Mouse (Mus musculus) heart, postnatal 0 days (tissue): ENCODE measurements around the gene AC124502.3. TPM values are rescaled to one million over a fixed set of nuclear protein-coding genes. Genes with fewer than 3 reads are reported as not detected.

Source experiments
- ATAC-seq: fragments of 200-750 bp; cut with Nextera tagmentation; 2 replicates; pipeline ENCODE4 v1.8.0; 2017; ENCODE audit warnings: low read depth, moderate number of reproducible peaks, moderate library complexity; ENCODE audit not compliant: insufficient read depth
- DNase-seq: peaks from one replicate; pipeline ENCODE4 v3.0.0-alpha.2; 2016; ENCODE audit warnings: low spot score
- H3K27ac ChIP-seq: fragments of 300-500 bp; sonication (generic); 2 replicates; pipeline ENCODE4 v1.5.1; 2014; ENCODE audit warnings: low read depth, mild to moderate bottlenecking
- H3K27me3 ChIP-seq: fragments of 300-500 bp; sonication (generic); 2 replicates; pipeline ENCODE4 v1.6.1; 2014; ENCODE audit warnings: low read length, mixed read lengths; ENCODE audit not compliant: control insufficient read depth, insufficient read depth
- H3K36me3 ChIP-seq: fragments of 300-500 bp; sonication (generic); replicated peaks from 2 replicates; pipeline ENCODE4 v1.6.1; 2014; ENCODE audit warnings: low read length, mixed read lengths; ENCODE audit not compliant: control insufficient read depth, insufficient read depth
- H3K4me1 ChIP-seq: fragments of 300-500 bp; sonication (generic); 2 replicates; pipeline ENCODE4 v1.6.1; 2014; ENCODE audit warnings: antibody characterized with exemption; ENCODE audit not compliant: control insufficient read depth, insufficient read depth
- H3K4me2 ChIP-seq: fragments of 300-500 bp; sonication (generic); 2 replicates; pipeline ENCODE4 v1.6.1; 2014; ENCODE audit warnings: low read depth, mild to moderate bottlenecking, low read length, moderate library complexity
- H3K4me3 ChIP-seq: fragments of 300-500 bp; sonication (generic); 2 replicates; pipeline ENCODE4 v1.5.1; 2014; ENCODE audit warnings: low read depth, low read length
- H3K9ac ChIP-seq: fragments of 300-500 bp; sonication (generic); replicated peaks from 2 replicates; pipeline ENCODE4 v1.6.1; 2014; ENCODE audit warnings: low read depth, low read length, mixed read lengths
- H3K9me3 ChIP-seq: fragments of 300-500 bp; sonication (generic); replicated peaks from 2 replicates; pipeline ENCODE4 v1.6.1; 2016; ENCODE audit warnings: low read length; ENCODE audit not compliant: control insufficient read depth
- CTCF ChIP-seq: IDR thresholded peaks from 2 replicates; pipeline ENCODE4 v1.5.1; 2016; ENCODE audit warnings: antibody characterized with exemption, control low read depth, low read depth
- EP300 ChIP-seq: IDR thresholded peaks from 2 replicates; pipeline ENCODE4 v1.6.1; 2016; ENCODE audit warnings: antibody characterized with exemption, low read depth
- whole genome bisulfite sequencing: fragments of 180-500 bp; shearing (Covaris S2); extraction: QIAGEN DNeasy Blood & Tissue Kit; methylation state at CpG from one replicate; pipeline ENCODE4 v1.1.7; 2014; 5-methylcytosine and 5-hydroxymethylcytosine counted together
- polyA plus RNA-seq: library from polyadenylated mRNA; unstranded; fragments of >200 nt; fragmentation: Nextera tagmentation; extraction: Ambion mirVana; gene quantifications from 2 replicates; pipeline ENCODE4 v1.2.1, GENCODE M21; 2015
- total RNA-seq: library from RNA; depleted of rRNA; stranded (reverse); fragments of >200 nt; gene quantifications from 2 replicates; pipeline ENCODE4 v1.2.3, GENCODE M21; 2014; ENCODE audit warnings: low replicate concordance; rRNA removed

The AC124502.3 gene
- total RNA-seq, result 1.7 TPM in 1 of 2 replicates, not detected in the other
- 0.97 and 1.4 TPM in 2 replicates for polyA plus RNA-seq

DNA sequence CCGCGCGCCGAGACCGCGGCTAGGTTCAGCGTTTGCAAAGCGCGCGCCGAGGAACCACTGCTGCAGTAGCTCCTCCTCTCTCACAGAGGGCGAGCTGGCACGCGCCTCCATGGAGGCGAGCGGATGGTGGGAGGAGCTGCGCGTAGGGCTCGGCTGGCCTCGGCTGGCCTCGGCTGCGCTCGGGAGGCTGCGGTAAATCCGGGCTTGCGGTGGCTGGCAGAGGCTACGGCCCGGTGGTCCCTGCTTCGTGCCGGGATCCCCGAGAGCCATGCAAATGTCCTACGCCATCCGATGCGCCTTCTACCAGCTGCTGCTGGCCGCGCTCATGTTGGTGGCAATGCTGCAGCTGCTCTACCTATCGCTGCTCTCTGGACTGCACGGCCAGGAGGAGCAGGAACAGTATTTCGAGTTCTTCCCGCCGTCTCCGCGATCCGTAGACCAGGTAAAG lies at the start of gene AC124502.3, which contains the start of gene B4gat1:
Gene AC124502.3, plus strand, starts transcription at position 183 of the 448 bp plus-strand sequence.
Gene B4gat1, plus strand, starts transcription at position 118 of the 448 bp plus-strand sequence.
- H3K9me3 ChIP-seq, result no peaks in the 10 kb centered on the region
- no peaks in the 10 kb centered on the region for H3K27me3 ChIP-seq
- peak within 1 kb of the TSS; percentile 40 for H3K27ac ChIP-seq
- under 1% methylated on average over 39 of the region's 44 CpGs for WGBS
- peaks cover 22% of the 10 kb centered on the region for H3K4me1 ChIP-seq
- H3K4me3 ChIP-seq, result peak within 1 kb of the TSS; percentile 63
- ATAC-seq, result peak; percentile 88
- H3K9ac ChIP-seq, result peak within 1 kb of the TSS; percentile 70
- peak; percentile 91 for DNase-seq
- H3K4me2 ChIP-seq, result peak within 1 kb of the TSS; percentile 95
- no peaks in the 10 kb centered on the region for H3K36me3 ChIP-seq
- peak; percentile 47; the same call in 1 of the 2 replicates for TF ChIP-seq CTCF
- TF ChIP-seq EP300, result no peak

DNA sequence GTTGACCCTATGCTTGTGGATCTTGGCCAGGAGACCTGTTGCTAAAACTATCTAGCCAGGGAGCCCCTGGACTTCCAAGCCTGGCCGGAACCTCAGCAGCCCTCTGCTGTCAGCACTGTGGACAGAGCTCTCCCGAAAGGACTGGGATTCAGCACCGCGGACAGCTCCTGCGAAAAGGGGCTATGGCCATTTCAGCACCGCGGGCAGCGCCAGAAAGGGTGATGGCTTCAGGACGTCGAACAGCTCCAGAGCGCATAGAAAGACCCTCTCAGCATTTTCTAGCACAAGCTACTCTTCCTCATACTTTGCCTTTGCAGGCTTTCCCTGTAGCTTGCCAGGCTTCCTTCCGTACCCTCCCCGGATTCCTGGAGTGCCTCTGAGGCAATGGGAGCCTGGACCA lies 49.7 kb upstream of the AC124502.3 start:
- Histone ChIP-seq H3K9me3 (no peaks in the 10 kb centered on the region), H3K4me3 (no peak overlapping the region), H3K4me1 (peaks cover 6% of the 10 kb centered on the region; the same call in 1 of the 2 replicates), H3K27ac (no peak overlapping the region), H3K4me2 (no peak overlapping the region), H3K36me3 (no peaks in the 10 kb centered on the region), H3K27me3 (peaks cover 29% of the 10 kb centered on the region), H3K9ac (no peak overlapping the region)
- 4% methylated on average over 13 of the region's 13 CpGs for WGBS
- no peak for TF ChIP-seq EP300
- TF ChIP-seq CTCF, result peak; percentile 22; the same call in 1 of the 2 replicates
- DNase-seq (peak; percentile 71), ATAC-seq (peak; percentile 37)

DNA sequence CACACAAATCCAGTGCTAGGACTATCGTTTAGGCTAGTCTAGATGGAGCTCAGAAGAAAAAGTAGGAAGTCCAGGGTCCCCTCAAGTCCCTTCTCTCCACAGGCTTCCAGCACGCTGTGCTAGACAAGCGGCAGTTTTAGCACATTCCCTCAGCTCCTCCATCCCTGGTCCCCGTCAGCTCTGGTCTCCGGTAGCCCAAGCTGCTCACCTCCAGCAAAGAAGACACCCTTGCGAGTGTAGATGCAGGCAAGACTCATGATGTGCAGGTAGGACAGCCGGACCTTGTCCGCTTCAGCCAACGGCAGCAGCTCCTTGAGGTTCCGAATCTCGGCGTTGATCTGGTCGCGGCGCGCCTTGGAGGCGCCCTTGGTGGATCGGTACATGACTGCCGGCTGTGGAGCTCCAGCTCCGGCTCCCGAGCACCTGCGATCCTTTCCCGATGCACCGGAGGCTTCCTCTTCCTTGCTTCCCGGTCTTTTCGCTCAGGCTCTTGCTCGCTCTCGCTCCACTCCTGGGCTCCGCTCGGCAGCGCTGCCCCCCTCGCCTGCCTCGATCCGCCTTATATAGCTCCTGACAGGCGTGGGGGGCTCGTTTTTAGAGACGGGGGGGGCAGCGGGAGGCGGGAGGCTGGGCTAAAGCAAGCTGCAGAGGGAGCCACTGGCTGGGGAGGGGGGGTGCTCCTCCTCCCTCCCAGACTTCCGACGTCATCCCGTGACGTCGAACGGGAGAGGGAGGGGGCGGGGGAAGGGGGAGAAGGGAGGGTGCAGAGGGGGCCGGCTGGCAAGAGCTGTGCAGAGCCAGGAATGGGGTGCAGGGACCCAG lies 49.0 kb upstream of the AC124502.3 start:
- no peak overlapping the region for H3K9ac ChIP-seq
- H3K4me2 ChIP-seq, result no peak overlapping the region
- H3K36me3 ChIP-seq, result no peaks in the 10 kb centered on the region
- peaks cover 29% of the 10 kb centered on the region for H3K27me3 ChIP-seq
- H3K4me3 ChIP-seq, result no peak overlapping the region
- no peak overlapping the region for H3K27ac ChIP-seq
- DNase-seq, result no peak
- ATAC-seq, result no peak
- TF ChIP-seq CTCF (no peak), EP300 (no peak)
- H3K9me3 ChIP-seq, result no peaks in the 10 kb centered on the region
- peaks cover 6% of the 10 kb centered on the region; the same call in 1 of the 2 replicates for H3K4me1 ChIP-seq
- WGBS, result 17% methylated on average over 46 of the region's 47 CpGs

DNA sequence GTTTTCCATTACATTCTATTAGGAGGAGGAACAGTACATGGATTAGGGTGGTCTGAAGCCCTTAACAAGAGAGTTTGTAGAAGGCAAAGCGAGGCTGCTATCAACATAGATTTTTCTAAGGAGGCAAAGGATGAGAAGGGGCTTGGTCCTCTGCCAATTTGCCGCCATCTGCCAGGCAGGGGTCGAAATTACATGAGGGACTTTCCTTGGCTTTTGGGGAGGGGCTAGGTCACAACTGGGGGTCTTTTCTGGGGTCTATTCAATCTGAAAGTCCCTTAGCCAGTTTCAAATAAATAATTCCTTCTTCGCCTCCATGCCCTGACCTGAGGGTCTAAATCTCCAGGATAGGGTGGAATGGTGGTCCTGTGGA lies 48.5 kb upstream of the AC124502.3 start, which contains the start of gene Npas4:
Gene Npas4, minus strand, starts transcription at position 61 of the 370 bp plus-strand sequence.
- Histone ChIP-seq H3K27ac (no peak within 1 kb of the TSS), H3K4me3 (peak within 1 kb of the TSS; percentile 5; the same call in 1 of the 2 replicates), H3K36me3 (no peaks in the 10 kb centered on the region), H3K27me3 (peaks cover 26% of the 10 kb centered on the region), H3K9me3 (no peaks in the 10 kb centered on the region), H3K4me2 (peak within 1 kb of the TSS; percentile 26), H3K4me1 (peaks cover 6% of the 10 kb centered on the region; the same call in 1 of the 2 replicates), H3K9ac (no peak within 1 kb of the TSS)
- ATAC-seq (no peak), DNase-seq (no peak)
- WGBS, result 18% methylated on average over 4 of the region's 4 CpGs
- TF ChIP-seq CTCF (no peak), EP300 (no peak)

DNA sequence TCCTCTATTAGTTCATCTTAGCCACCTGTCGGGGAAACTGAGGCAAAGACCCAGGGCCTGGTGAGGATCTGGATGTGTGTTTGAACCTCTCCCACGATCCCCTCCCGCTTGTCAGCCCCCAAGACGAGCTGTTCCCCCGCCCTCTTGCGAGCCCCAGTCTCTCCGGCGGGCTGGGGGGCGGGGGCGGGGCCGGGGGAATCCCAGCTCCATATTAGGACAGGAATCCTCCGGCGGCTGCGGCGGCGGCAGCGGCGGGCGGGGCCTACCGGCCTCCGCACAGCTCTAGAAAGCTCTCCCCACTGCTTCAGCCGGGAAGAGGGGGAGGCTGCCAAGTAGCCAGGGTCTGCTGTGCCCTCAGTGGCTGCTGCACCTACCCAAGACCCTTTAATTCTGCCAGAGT lies 48.0 kb upstream of the AC124502.3 start:
- H3K27me3 ChIP-seq, result peaks cover 25% of the 10 kb centered on the region
- ATAC-seq, result no peak
- peak overlapping the region; percentile 5; the same call in 1 of the 2 replicates for H3K4me3 ChIP-seq
- no peak overlapping the region for H3K9ac ChIP-seq
- H3K36me3 ChIP-seq, result no peaks in the 10 kb centered on the region
- H3K9me3 ChIP-seq, result no peaks in the 10 kb centered on the region
- peaks cover 6% of the 10 kb centered on the region; the same call in 1 of the 2 replicates for H3K4me1 ChIP-seq
- H3K4me2 ChIP-seq, result peak overlapping the region; percentile 26
- no peak for TF ChIP-seq EP300
- TF ChIP-seq CTCF, result no peak
- DNase-seq, result no peak
- WGBS, result 3% methylated on average over 21 of the region's 22 CpGs
- H3K27ac ChIP-seq, result no peak overlapping the region
